25 mouse cellular contexts compared by ENCODE assay signal in genomic region chr5:143941588-143941987, GRCm38 (mm10). TPM values are rescaled to one million over a fixed set of nuclear protein-coding genes. Genes with fewer than 3 reads are reported as not detected.
A peak's percentile ranks its signal among the peaks of the same experiment; 100 is the strongest.
DNase-seq lines count a peak whose midpoint lies in the region; ATAC-seq and TF ChIP-seq lines count a peak whose summit lies in the region.
"Had no signal": no experiment of that assay in that cellular context is flagged by ENCODE, and none has a peak within 500 bp of the region (broad histone marks: within the 10 kb centered on the region; RNA-seq: fewer than 3 reads in every experiment).

No protein-coding gene starts in this region.

- no peaks in the 10 kb centered on the region for H3K4me1 ChIP-seq in kidney, embryonic 16.5 days (ENCODE audit: insufficient read depth, low read length)
- no peaks in the 10 kb centered on the region for H3K4me1 ChIP-seq in kidney, adult 2 months (ENCODE audit: control insufficient read depth, insufficient read depth, low read length)
- H3K4me1 ChIP-seq in embryonic facial prominence, embryonic 13.5 days = no peaks in the 10 kb centered on the region
- H3K4me1 ChIP-seq in intestine, postnatal 0 days (replicated peaks; ENCODE audit: control insufficient read depth, insufficient read depth, low read length) = no peaks in the 10 kb centered on the region
- H3K4me1 ChIP-seq: forebrain, embryonic 13.5 days; limb, embryonic 15.5 days; neural tube, embryonic 15.5 days had no signal

- H3K9ac ChIP-seq in kidney, embryonic 16.5 days (replicated peaks; ENCODE audit: low read length) = no peak overlapping the region
- H3K9ac ChIP-seq in embryonic facial prominence, embryonic 13.5 days = no peak overlapping the region
- H3K9ac ChIP-seq in intestine, postnatal 0 days (ENCODE audit: low read depth, low read length) = no peak overlapping the region
- H3K9ac ChIP-seq: forebrain, embryonic 13.5 days; limb, embryonic 15.5 days; liver, embryonic 15.5 days; neural tube, embryonic 15.5 days had no signal

- no peak for TF ChIP-seq CTCF in kidney, adult 2 months (conservative IDR thresholded peaks at IDR 0.05; ENCODE audit: insufficient read depth, insufficient read length, low read depth, low read length)
- no peak for TF ChIP-seq CTCF in intestine, postnatal 0 days (IDR thresholded peaks at IDR 0.05; ENCODE audit: low read depth)

- DNase-seq in kidney, adult 2 months = no peak
- DNase-seq in ZHBTc4 (ENCODE audit: low read depth, low spot score) = peak; percentile 15
- no peak for DNase-seq in thymus, postnatal 25 days
- DNase-seq: adrenal gland, adult 2 months; B cell, adult 2 months; cerebellum, adult 9-10 months; gastrocnemius, postnatal 25 days; right cerebral cortex, postnatal 25 days had no signal

- H3K4me2 ChIP-seq in kidney, embryonic 16.5 days (replicated peaks; ENCODE audit: low read depth, low read length) = peak overlapping the region; percentile 30; the same call in 1 of the 2 replicates
- H3K4me2 ChIP-seq in embryonic facial prominence, embryonic 13.5 days = 0 out of 2 replicates have a peak overlapping the region, but pooled peaks have one; percentile 5
- peak overlapping the region; percentile 30; the same call in 1 of the 2 replicates for H3K4me2 ChIP-seq in intestine, postnatal 0 days (replicated peaks; ENCODE audit: low read depth)
- H3K4me2 ChIP-seq: forebrain, embryonic 13.5 days; limb, embryonic 15.5 days; liver, embryonic 15.5 days; neural tube, embryonic 15.5 days had no signal

- WGBS in kidney, embryonic 16.5 days = 13% methylated on average over 10 of the region's 10 CpGs
- 18% methylated on average over 10 of the region's 10 CpGs for WGBS in kidney, adult 2 months
- 19% methylated on average over 10 of the region's 10 CpGs for WGBS in embryonic facial prominence, embryonic 13.5 days
- 17% methylated on average over 10 of the region's 10 CpGs for WGBS in intestine, postnatal 0 days

- no peaks in the 10 kb centered on the region for H3K9me3 ChIP-seq in kidney, embryonic 16.5 days (ENCODE audit: low read length)
- H3K9me3 ChIP-seq in embryonic facial prominence, embryonic 13.5 days = peaks cover 3% of the 10 kb centered on the region; the same call in 1 of the 2 replicates
- no peaks in the 10 kb centered on the region for H3K9me3 ChIP-seq in intestine, postnatal 0 days (ENCODE audit: control insufficient read depth)
- H3K9me3 ChIP-seq: forebrain, embryonic 13.5 days; limb, embryonic 15.5 days; liver, embryonic 15.5 days; neural tube, embryonic 15.5 days had no signal

- no peaks in the 10 kb centered on the region for H3K27me3 ChIP-seq in kidney, embryonic 16.5 days (ENCODE audit: insufficient read depth, low read length)
- no peaks in the 10 kb centered on the region for H3K27me3 ChIP-seq in kidney, adult 2 months (replicated peaks; ENCODE audit: control insufficient read depth, insufficient read depth, low read length)
- H3K27me3 ChIP-seq in embryonic facial prominence, embryonic 13.5 days = no peaks in the 10 kb centered on the region
- no peaks in the 10 kb centered on the region for H3K27me3 ChIP-seq in intestine, postnatal 0 days (replicated peaks; ENCODE audit: control insufficient read depth, insufficient read depth, low read length)
- H3K27me3 ChIP-seq: forebrain, embryonic 13.5 days; limb, embryonic 15.5 days; neural tube, embryonic 15.5 days had no signal

- no peak for TF ChIP-seq POLR2A in kidney, adult 2 months (IDR thresholded peaks at IDR 0.05; ENCODE audit: low read depth, low read length)

- ATAC-seq in kidney, embryonic 16.5 days (ENCODE audit: low FRiP score, low TSS enrichment) = 0 out of 2 replicates have a peak, but pooled peaks have one; percentile 35
- ATAC-seq in embryonic facial prominence, embryonic 13.5 days (ENCODE audit: insufficient number of reproducible peaks, insufficient read depth, low FRiP score, low TSS enrichment, low read depth) = 0 out of 2 replicates have a peak, but pooled peaks have one; percentile 10
- ATAC-seq in intestine, postnatal 0 days = no peak
- ATAC-seq in megakaryocyte, adult 5-6 weeks (ENCODE audit: poor library complexity, severe bottlenecking) = no peak
- ATAC-seq in megakaryocyte-erythroid progenitor cell, adult 5-6 weeks (replicated peaks; ENCODE audit: low FRiP score, low TSS enrichment, poor library complexity, severe bottlenecking) = no peak
- ATAC-seq: forebrain, embryonic 13.5 days; midbrain, embryonic 16.5 days had no signal

- H3K36me3 ChIP-seq in kidney, embryonic 16.5 days (ENCODE audit: insufficient read depth, low read length) = no peaks in the 10 kb centered on the region
- no peaks in the 10 kb centered on the region for H3K36me3 ChIP-seq in kidney, adult 2 months (ENCODE audit: control insufficient read depth, insufficient read depth, low read length)
- no peaks in the 10 kb centered on the region for H3K36me3 ChIP-seq in embryonic facial prominence, embryonic 13.5 days
- H3K36me3 ChIP-seq in intestine, postnatal 0 days (ENCODE audit: control insufficient read depth, insufficient read depth) = no peaks in the 10 kb centered on the region
- H3K36me3 ChIP-seq: limb, embryonic 15.5 days; liver, embryonic 15.5 days; neural tube, embryonic 15.5 days had no signal

- no peak overlapping the region for H3K27ac ChIP-seq in kidney, embryonic 16.5 days (ENCODE audit: low read length)
- no peak overlapping the region for H3K27ac ChIP-seq in kidney, adult 2 months (ENCODE audit: insufficient read depth, low read depth, low read length)
- H3K27ac ChIP-seq in embryonic facial prominence, embryonic 13.5 days = no peak overlapping the region
- H3K27ac ChIP-seq in intestine, postnatal 0 days (ENCODE audit: low read depth, low read length) = no peak overlapping the region
- H3K27ac ChIP-seq: forebrain, embryonic 13.5 days; kidney, postnatal 0 days; limb, embryonic 15.5 days; liver, embryonic 15.5 days; neural tube, embryonic 15.5 days had no signal

- H3K4me3 ChIP-seq in kidney, embryonic 16.5 days (ENCODE audit: low read length) = no peak overlapping the region
- H3K4me3 ChIP-seq in kidney, adult 2 months (ENCODE audit: insufficient read depth, low read depth, low read length) = no peak overlapping the region
- H3K4me3 ChIP-seq in embryonic facial prominence, embryonic 13.5 days = no peak overlapping the region
- no peak overlapping the region for H3K4me3 ChIP-seq in intestine, postnatal 0 days (ENCODE audit: low read depth, low read length)
- H3K4me3 ChIP-seq: erythroblast, embryonic 14.5 days; forebrain, embryonic 13.5 days; limb, embryonic 15.5 days; liver, embryonic 15.5 days; neural tube, embryonic 15.5 days had no signal

RNA-seq across cellular contexts. Expression of gene Rsph10b, which starts 8.8 kb away (rescaled TPM):
- polyA plus RNA-seq in kidney, embryonic 16.5 days (2015; fragmentation: Nextera tagmentation; extraction: Ambion mirVana) = 0.45 and 0.73 TPM in 2 replicates
- polyA plus RNA-seq in kidney, adult 2 months (2012; rRNA removed) = 0.31 and 0.61 TPM in 2 replicates
- polyA plus RNA-seq in embryonic facial prominence, embryonic 13.5 days (2015; fragmentation: Nextera tagmentation; extraction: Ambion mirVana) = 0.52 and 0.88 TPM in 2 replicates
- 0.86 and 1.5 TPM in 2 replicates for polyA plus RNA-seq in intestine, postnatal 0 days (2015; fragmentation: Nextera tagmentation; extraction: Ambion mirVana)
- 0.46 TPM in 1 of 2 replicates, not detected in the other for total RNA-seq in megakaryocyte, adult 5-6 weeks (2015)
- total RNA-seq in megakaryocyte, adult 5-6 weeks (2017) = 0.33 TPM in 1 of 2 replicates, not detected in the other
- total RNA-seq in megakaryocyte-erythroid progenitor cell, adult 5-6 weeks (2014; fragmentation: Nextera tagmentation) = 0.98 and 1.8 TPM in 2 replicates
- total RNA-seq in megakaryocyte-erythroid progenitor cell, adult 5-6 weeks (2017) = not detected in 2 replicates

RNA-seq across cellular contexts. Expression of gene Gm42421, which starts 13.6 kb away (rescaled TPM):
- 0.67 TPM in 1 of 2 replicates, not detected in the other for polyA plus RNA-seq in kidney, embryonic 16.5 days (2015; fragmentation: Nextera tagmentation; extraction: Ambion mirVana)
- polyA plus RNA-seq in kidney, adult 2 months (2012; rRNA removed) = not detected in 2 replicates
- polyA plus RNA-seq in embryonic facial prominence, embryonic 13.5 days (2015; fragmentation: Nextera tagmentation; extraction: Ambion mirVana) = 0.98 and 1.0 TPM in 2 replicates
- 0.26 TPM in 1 of 2 replicates, not detected in the other for polyA plus RNA-seq in intestine, postnatal 0 days (2015; fragmentation: Nextera tagmentation; extraction: Ambion mirVana)
- not detected in 2 replicates for total RNA-seq in megakaryocyte, adult 5-6 weeks (2015)
- 0.84 TPM in 1 of 2 replicates, not detected in the other for total RNA-seq in megakaryocyte, adult 5-6 weeks (2017)
- not detected in 2 replicates for total RNA-seq in megakaryocyte-erythroid progenitor cell, adult 5-6 weeks (2014; fragmentation: Nextera tagmentation)
- not detected in 2 replicates for total RNA-seq in megakaryocyte-erythroid progenitor cell, adult 5-6 weeks (2017)
- total RNA-seq: gastrocnemius, postnatal 25 days had no signal
- polyA plus RNA-seq: adrenal gland, adult 2 months; erythroblast, embryonic 14.5 days; heart, embryonic 16.5 days; spleen, adult 2 months had no signal

RNA-seq across cellular contexts. Expression of gene Pms2, which starts 31.8 kb away (rescaled TPM):
- polyA plus RNA-seq in kidney, embryonic 16.5 days (2015; fragmentation: Nextera tagmentation; extraction: Ambion mirVana) = 26.8 and 31.9 TPM in 2 replicates
- 2.0 and 2.5 TPM in 2 replicates for polyA plus RNA-seq in kidney, adult 2 months (2012; rRNA removed)
- 29.4 and 33.0 TPM in 2 replicates for polyA plus RNA-seq in embryonic facial prominence, embryonic 13.5 days (2015; fragmentation: Nextera tagmentation; extraction: Ambion mirVana)
- 6.4 and 6.8 TPM in 2 replicates for polyA plus RNA-seq in intestine, postnatal 0 days (2015; fragmentation: Nextera tagmentation; extraction: Ambion mirVana)
- total RNA-seq in megakaryocyte, adult 5-6 weeks (2015) = 10.3 and 16.6 TPM in 2 replicates
- total RNA-seq in megakaryocyte, adult 5-6 weeks (2017) = 17.7 and 35.3 TPM in 2 replicates
- total RNA-seq in megakaryocyte-erythroid progenitor cell, adult 5-6 weeks (2014; fragmentation: Nextera tagmentation) = 20.5 and 35.7 TPM in 2 replicates
- total RNA-seq in megakaryocyte-erythroid progenitor cell, adult 5-6 weeks (2017) = 39.9 and 41.4 TPM in 2 replicates

RNA-seq across cellular contexts. Expression of gene Aimp2, which starts 31.9 kb away (rescaled TPM):
- polyA plus RNA-seq in kidney, embryonic 16.5 days (2015; fragmentation: Nextera tagmentation; extraction: Ambion mirVana) = 103 and 110 TPM in 2 replicates
- polyA plus RNA-seq in kidney, adult 2 months (2012; rRNA removed) = 35.9 and 41.9 TPM in 2 replicates
- 86.4 and 95.4 TPM in 2 replicates for polyA plus RNA-seq in embryonic facial prominence, embryonic 13.5 days (2015; fragmentation: Nextera tagmentation; extraction: Ambion mirVana)
- polyA plus RNA-seq in intestine, postnatal 0 days (2015; fragmentation: Nextera tagmentation; extraction: Ambion mirVana) = 58.8 TPM in 2 replicates
- 24.9 and 27.5 TPM in 2 replicates for total RNA-seq in megakaryocyte, adult 5-6 weeks (2015)
- 34.2 and 45.4 TPM in 2 replicates for total RNA-seq in megakaryocyte, adult 5-6 weeks (2017)
- total RNA-seq in megakaryocyte-erythroid progenitor cell, adult 5-6 weeks (2014; fragmentation: Nextera tagmentation) = 81.7 and 111 TPM in 2 replicates
- 96.0 and 132 TPM in 2 replicates for total RNA-seq in megakaryocyte-erythroid progenitor cell, adult 5-6 weeks (2017)

RNA-seq across cellular contexts. Expression of gene Ankrd61, which starts 44.1 kb away (rescaled TPM):
- polyA plus RNA-seq in kidney, embryonic 16.5 days (2015; fragmentation: Nextera tagmentation; extraction: Ambion mirVana) = 0.29 and 0.62 TPM in 2 replicates
- polyA plus RNA-seq in kidney, adult 2 months (2012; rRNA removed) = 0.08 and 0.14 TPM in 2 replicates
- 0.29 and 0.48 TPM in 2 replicates for polyA plus RNA-seq in embryonic facial prominence, embryonic 13.5 days (2015; fragmentation: Nextera tagmentation; extraction: Ambion mirVana)
- polyA plus RNA-seq in intestine, postnatal 0 days (2015; fragmentation: Nextera tagmentation; extraction: Ambion mirVana) = not detected in 2 replicates
- total RNA-seq in megakaryocyte, adult 5-6 weeks (2015) = not detected in 2 replicates
- not detected in 2 replicates for total RNA-seq in megakaryocyte, adult 5-6 weeks (2017)
- 1.6 TPM in 1 of 2 replicates, not detected in the other for total RNA-seq in megakaryocyte-erythroid progenitor cell, adult 5-6 weeks (2014; fragmentation: Nextera tagmentation)
- not detected in 2 replicates for total RNA-seq in megakaryocyte-erythroid progenitor cell, adult 5-6 weeks (2017)
- total RNA-seq: adrenal gland, adult 2 months; gastrocnemius, postnatal 25 days; heart, adult 8-10 months; layer of hippocampus, adult 18-20 months; left cerebral cortex, postnatal 14 days had no signal
- polyA plus RNA-seq: erythroblast, embryonic 14.5 days had no signal

Comparison
In these comparisons a context has a peak if more than half of its experiments do, and no peak if none do; other contexts are left out.
1. ATAC-seq: peak in kidney, embryonic 16.5 days (single experiment) and embryonic facial prominence, embryonic 13.5 days (single experiment); none in intestine, postnatal 0 days (single experiment), megakaryocyte, adult 5-6 weeks (single experiment) and megakaryocyte-erythroid progenitor cell, adult 5-6 weeks (single experiment).
2. Peak in every context shown above with its lines, with median percentiles within 50 percentile points of each other: H3K4me2 ChIP-seq.